In the genomic region with DNA sequence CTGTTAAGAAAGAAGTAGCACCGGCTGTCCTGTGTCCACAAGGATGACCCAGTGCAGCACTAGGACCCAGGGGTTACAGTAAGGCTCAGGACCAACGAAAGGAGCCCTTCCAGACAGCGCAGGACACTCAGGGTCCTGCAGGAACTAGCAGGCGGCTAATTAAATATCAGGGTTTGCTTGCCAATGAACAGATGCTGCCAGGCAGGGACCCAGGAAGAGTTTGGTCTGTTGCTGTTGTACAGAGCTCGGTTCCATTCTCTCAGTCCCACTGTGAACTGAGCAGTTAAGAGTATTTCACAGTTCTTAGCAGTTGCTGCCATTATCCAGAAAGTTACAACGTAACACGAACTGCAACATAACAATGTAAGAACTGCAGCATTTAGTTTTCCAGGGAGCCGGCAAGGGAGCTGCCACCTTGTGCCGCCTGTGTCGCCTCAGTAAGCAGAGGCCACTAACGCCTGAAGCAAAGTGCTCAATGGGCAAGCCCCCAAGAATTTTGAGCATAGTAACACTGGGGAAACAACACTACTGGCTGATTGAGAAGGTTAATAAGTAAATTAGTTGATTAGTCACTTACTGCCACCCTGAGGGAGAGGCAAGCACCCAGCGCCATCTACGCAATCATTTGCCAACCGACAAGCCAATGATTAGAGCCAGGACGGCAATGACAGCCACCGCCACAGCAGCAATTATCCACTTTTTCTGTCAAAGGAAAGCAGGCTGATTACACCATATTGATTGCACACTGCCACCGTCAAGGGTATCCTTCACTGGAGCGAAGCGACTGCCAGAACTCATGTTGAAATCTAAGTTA, we compare ENCODE assay signal across 19 mouse cellular contexts. TPM values are rescaled to one million over a fixed set of nuclear protein-coding genes. Genes with fewer than 3 reads are reported as not detected.
DNase-seq lines count a peak whose midpoint lies in the region; ATAC-seq and TF ChIP-seq lines count a peak whose summit lies in the region.
"Had no signal": no experiment of that assay in that cellular context is flagged by ENCODE, and none has a peak within 500 bp of the region (broad histone marks: within the 10 kb centered on the region; RNA-seq: fewer than 3 reads in every experiment).

No protein-coding gene starts in this region.

- H3K27me3 ChIP-seq in hindbrain, postnatal 0 days (ENCODE audit: insufficient read depth, low read length), result no peaks in the 10 kb centered on the region
- H3K27me3 ChIP-seq in hindbrain, embryonic 16.5 days (replicated peaks; ENCODE audit: control insufficient read depth, insufficient read depth, low read length), result no peaks in the 10 kb centered on the region
- no peaks in the 10 kb centered on the region for H3K27me3 ChIP-seq in forebrain, embryonic 15.5 days
- no peaks in the 10 kb centered on the region for H3K27me3 ChIP-seq in kidney, postnatal 0 days (ENCODE audit: insufficient read depth, low read length)
- H3K27me3 ChIP-seq: midbrain, embryonic 12.5 days had no signal

- no peak for TF ChIP-seq CTCF in hindbrain, postnatal 0 days (IDR thresholded peaks at IDR 0.05; ENCODE audit: low read depth)
- TF ChIP-seq CTCF in kidney, postnatal 0 days (IDR thresholded peaks at IDR 0.05; ENCODE audit: low read depth), result no peak

- H3K27ac ChIP-seq in hindbrain, postnatal 0 days, result peak overlapping the region; percentile 15; the same call in 1 of the 2 replicates
- H3K27ac ChIP-seq in hindbrain, embryonic 16.5 days (ENCODE audit: low read depth, low read length), result no peak overlapping the region
- H3K27ac ChIP-seq in forebrain, embryonic 15.5 days (replicated peaks), result 0 out of 2 replicates have a peak overlapping the region, but pooled peaks have one; percentile 38
- H3K27ac ChIP-seq in kidney, postnatal 0 days, result peak overlapping the region; percentile 37; the same call in 1 of the 2 replicates
- H3K27ac ChIP-seq: embryonic facial prominence, embryonic 10.5 days; midbrain, embryonic 12.5 days; stomach, postnatal 0 days had no signal

- no peak overlapping the region for H3K4me2 ChIP-seq in hindbrain, postnatal 0 days (ENCODE audit: low read depth, low read length)
- no peak overlapping the region for H3K4me2 ChIP-seq in hindbrain, embryonic 16.5 days (ENCODE audit: low read length)
- no peak overlapping the region for H3K4me2 ChIP-seq in forebrain, embryonic 15.5 days (replicated peaks)
- no peak overlapping the region for H3K4me2 ChIP-seq in kidney, postnatal 0 days (ENCODE audit: low read length)
- H3K4me2 ChIP-seq: midbrain, embryonic 12.5 days had no signal

- H3K36me3 ChIP-seq in hindbrain, postnatal 0 days (ENCODE audit: insufficient read depth, low read length), result peaks cover 15% of the 10 kb centered on the region
- peaks cover 11% of the 10 kb centered on the region for H3K36me3 ChIP-seq in hindbrain, embryonic 16.5 days (ENCODE audit: control insufficient read depth, insufficient read depth, low read length)
- H3K36me3 ChIP-seq in forebrain, embryonic 15.5 days, result peaks cover 14% of the 10 kb centered on the region
- peaks cover 41% of the 10 kb centered on the region for H3K36me3 ChIP-seq in kidney, postnatal 0 days (ENCODE audit: insufficient read depth, low read length)

- ATAC-seq in hindbrain, postnatal 0 days, result peak; percentile 52; the same call in 1 of the 2 replicates
- no peak for ATAC-seq in hindbrain, embryonic 16.5 days
- ATAC-seq in forebrain, embryonic 15.5 days (replicated peaks), result peak; percentile 74
- no peak; the same call in 1 of the 2 replicates for ATAC-seq in kidney, postnatal 0 days (replicated peaks; ENCODE audit: low FRiP score, low read depth)
- ATAC-seq: CD4-positive, CD25-positive, alpha-beta regulatory T cell, adult 4 months had no signal

- H3K4me1 ChIP-seq in hindbrain, postnatal 0 days (ENCODE audit: insufficient read depth, low read length), result no peaks in the 10 kb centered on the region; the same call in 1 of the 2 replicates
- no peaks in the 10 kb centered on the region for H3K4me1 ChIP-seq in hindbrain, embryonic 16.5 days (ENCODE audit: control insufficient read depth, insufficient read depth, low read depth, low read length)
- H3K4me1 ChIP-seq in forebrain, embryonic 15.5 days, result peaks cover 19% of the 10 kb centered on the region
- H3K4me1 ChIP-seq in kidney, postnatal 0 days (replicated peaks; ENCODE audit: insufficient read depth, low read length), result no peaks in the 10 kb centered on the region
- H3K4me1 ChIP-seq: midbrain, embryonic 12.5 days had no signal

- H3K9me3 ChIP-seq in hindbrain, postnatal 0 days (ENCODE audit: low read length), result no peaks in the 10 kb centered on the region
- H3K9me3 ChIP-seq in hindbrain, embryonic 16.5 days (ENCODE audit: control insufficient read depth, low read length), result no peaks in the 10 kb centered on the region
- no peaks in the 10 kb centered on the region for H3K9me3 ChIP-seq in forebrain, embryonic 15.5 days
- H3K9me3 ChIP-seq in kidney, postnatal 0 days (replicated peaks; ENCODE audit: low read length), result no peaks in the 10 kb centered on the region
- H3K9me3 ChIP-seq: embryonic facial prominence, embryonic 10.5 days; midbrain, embryonic 12.5 days had no signal

- 53% methylated on average over 19 of the region's 19 CpGs for WGBS in hindbrain, postnatal 0 days
- WGBS in hindbrain, embryonic 16.5 days, result 60% methylated on average over 19 of the region's 19 CpGs
- 46% methylated on average over 19 of the region's 19 CpGs for WGBS in forebrain, embryonic 15.5 days
- 56% methylated on average over 19 of the region's 19 CpGs for WGBS in kidney, postnatal 0 days

- peak; percentile 77 for DNase-seq in hindbrain, postnatal 0 days (ENCODE audit: low spot score)
- DNase-seq in adrenal gland, postnatal 14 days, result peak; percentile 62
- DNase-seq in kidney, postnatal 0 days (ENCODE audit: low spot score), result peak; percentile 26
- no peak for DNase-seq in frontal cortex, adult 2 months (ENCODE audit: extremely low spot score in 1 of 2, low spot score in 1 of 2)
- no peak for DNase-seq in embryo, embryonic 11 days
- no peak for DNase-seq in cerebellum, adult 8-10 months
- DNase-seq: gastrocnemius, postnatal 10 days; heart, postnatal 14 days; lung, postnatal 36 days had no signal

- no peak overlapping the region for H3K4me3 ChIP-seq in hindbrain, postnatal 0 days (ENCODE audit: low read length)
- no peak overlapping the region for H3K4me3 ChIP-seq in hindbrain, embryonic 16.5 days (ENCODE audit: low read length)
- no peak overlapping the region for H3K4me3 ChIP-seq in forebrain, embryonic 15.5 days
- H3K4me3 ChIP-seq in kidney, postnatal 0 days (replicated peaks; ENCODE audit: low read depth, low read length), result no peak overlapping the region
- H3K4me3 ChIP-seq: embryonic facial prominence, embryonic 10.5 days; erythroblast, embryonic 14.5 days; midbrain, embryonic 12.5 days had no signal

- H3K9ac ChIP-seq in hindbrain, postnatal 0 days (replicated peaks; ENCODE audit: low read length), result no peak overlapping the region
- no peak overlapping the region for H3K9ac ChIP-seq in hindbrain, embryonic 16.5 days (ENCODE audit: low read depth, low read length)
- H3K9ac ChIP-seq in forebrain, embryonic 15.5 days (replicated peaks), result no peak overlapping the region
- no peak overlapping the region for H3K9ac ChIP-seq in kidney, postnatal 0 days (ENCODE audit: low read depth, low read length)
- H3K9ac ChIP-seq: midbrain, embryonic 12.5 days had no signal

RNA-seq across cellular contexts. Expression of a gene that starts 21.0 kb away (rescaled TPM):
- total RNA-seq in hindbrain, postnatal 0 days (2014; rRNA removed), result 14.1 and 16.3 TPM in 2 replicates
- 11.9 and 15.0 TPM in 2 replicates for polyA plus RNA-seq in hindbrain, postnatal 0 days (2015; fragmentation: Nextera tagmentation; extraction: Ambion mirVana)
- 16.1 and 17.5 TPM in 2 replicates for polyA plus RNA-seq in hindbrain, embryonic 16.5 days (2015; fragmentation: Nextera tagmentation; extraction: Ambion mirVana)
- total RNA-seq in adrenal gland, postnatal 14 days (2021), result 27.1 and 27.5 TPM in 2 replicates
- 15.3 and 21.3 TPM in 2 replicates for polyA plus RNA-seq in forebrain, embryonic 15.5 days (2015; fragmentation: Nextera tagmentation; extraction: Ambion mirVana)
- polyA plus RNA-seq in kidney, postnatal 0 days (2015; fragmentation: Nextera tagmentation; extraction: Ambion mirVana), result 32.7 and 33.0 TPM in 2 replicates
- 37.6 and 44.6 TPM in 2 replicates for polyA plus RNA-seq in frontal cortex, adult 2 months (2012; rRNA removed)

RNA-seq across cellular contexts. Expression of a gene that starts 32.5 kb away (rescaled TPM):
- 156 and 159 TPM in 2 replicates for total RNA-seq in hindbrain, postnatal 0 days (2014; rRNA removed)
- polyA plus RNA-seq in hindbrain, postnatal 0 days (2015; fragmentation: Nextera tagmentation; extraction: Ambion mirVana), result 304 and 314 TPM in 2 replicates
- 326 and 333 TPM in 2 replicates for polyA plus RNA-seq in hindbrain, embryonic 16.5 days (2015; fragmentation: Nextera tagmentation; extraction: Ambion mirVana)
- 212 and 219 TPM in 2 replicates for total RNA-seq in adrenal gland, postnatal 14 days (2021)
- 487 and 494 TPM in 2 replicates for polyA plus RNA-seq in forebrain, embryonic 15.5 days (2015; fragmentation: Nextera tagmentation; extraction: Ambion mirVana)
- polyA plus RNA-seq in kidney, postnatal 0 days (2015; fragmentation: Nextera tagmentation; extraction: Ambion mirVana), result 392 and 446 TPM in 2 replicates
- 132 and 137 TPM in 2 replicates for polyA plus RNA-seq in frontal cortex, adult 2 months (2012; rRNA removed)

RNA-seq across cellular contexts. Expression of a gene that starts 34.1 kb away (rescaled TPM):
- total RNA-seq in hindbrain, postnatal 0 days (2014; rRNA removed), result 18.9 and 20.9 TPM in 2 replicates
- 4.5 and 4.6 TPM in 2 replicates for polyA plus RNA-seq in hindbrain, postnatal 0 days (2015; fragmentation: Nextera tagmentation; extraction: Ambion mirVana)
- polyA plus RNA-seq in hindbrain, embryonic 16.5 days (2015; fragmentation: Nextera tagmentation; extraction: Ambion mirVana), result 4.7 and 6.4 TPM in 2 replicates
- 5.7 and 6.0 TPM in 2 replicates for total RNA-seq in adrenal gland, postnatal 14 days (2021)
- polyA plus RNA-seq in forebrain, embryonic 15.5 days (2015; fragmentation: Nextera tagmentation; extraction: Ambion mirVana), result 3.2 and 3.4 TPM in 2 replicates
- not detected in 2 replicates for polyA plus RNA-seq in kidney, postnatal 0 days (2015; fragmentation: Nextera tagmentation; extraction: Ambion mirVana)
- polyA plus RNA-seq in frontal cortex, adult 2 months (2012; rRNA removed), result 100 and 102 TPM in 2 replicates
- total RNA-seq: heart, postnatal 14 days; MEL had no signal
- polyA plus RNA-seq: erythroblast, embryonic 14.5 days; liver, embryonic 16.5 days; spleen, adult 2 months had no signal

Comparison
In these comparisons a context has a peak if more than half of its experiments do, and no peak if none do; other contexts are left out.
1. ATAC-seq: peak in hindbrain, postnatal 0 days (single experiment) and forebrain, embryonic 15.5 days (single experiment); none in hindbrain, embryonic 16.5 days (single experiment) and kidney, postnatal 0 days (single experiment).
2. DNase-seq: peak in hindbrain, postnatal 0 days (single experiment), adrenal gland, postnatal 14 days (single experiment) and kidney, postnatal 0 days (single experiment); none in frontal cortex, adult 2 months (0 of 2), embryo, embryonic 11 days (single experiment) and cerebellum, adult 8-10 months (single experiment).
3. RNA of a gene that starts 34.1 kb away (polyA plus RNA-seq): 100 to 102 TPM in frontal cortex, adult 2 months; 4.7 to 6.4 TPM in hindbrain, embryonic 16.5 days, 4.5 to 4.6 TPM in hindbrain, postnatal 0 days, 3.2 to 3.4 TPM in forebrain, embryonic 15.5 days and not detected in kidney, postnatal 0 days; every median in the first group is over 10 times any median in the second.